Mouse (Mus musculus) small intestine, adult 2 months (tissue): ENCODE data around the gene Hoxa9. TPM values are rescaled to one million over a fixed set of nuclear protein-coding genes. Genes with fewer than 3 reads are reported as not detected.
A peak's percentile ranks its signal among the peaks of the same experiment; 100 is the strongest.

Experiments
- H3K27ac ChIP-seq: fragments of 200-500 bp; 2 replicates; pipeline ENCODE4 v1.5.1; 2012; ENCODE audit warnings: low read depth, low read length, control low read depth, inconsistent platforms; ENCODE audit not compliant: insufficient read depth
- H3K27me3 ChIP-seq: fragments of 200-500 bp; 2 replicates; pipeline ENCODE4 v1.6.1; 2012; ENCODE audit warnings: mild to moderate bottlenecking, moderate library complexity, low read length, inconsistent platforms; ENCODE audit not compliant: control insufficient read depth, insufficient read depth
- H3K36me3 ChIP-seq: fragments of 200-500 bp; 2 replicates; pipeline ENCODE4 v1.6.1; 2012; ENCODE audit warnings: mild to moderate bottlenecking, low read length, control low read depth, inconsistent platforms; ENCODE audit not compliant: control insufficient read depth, insufficient read depth
- H3K4me1 ChIP-seq: fragments of 200-500 bp; 2 replicates; pipeline ENCODE4 v1.6.1; 2012; ENCODE audit warnings: low read length, inconsistent platforms, mixed read lengths; ENCODE audit not compliant: control insufficient read depth, insufficient read depth, insufficient read length
- H3K4me3 ChIP-seq: fragments of 200-500 bp; 2 replicates; pipeline ENCODE4 v1.5.1; 2012; ENCODE audit warnings: low read depth, mild to moderate bottlenecking, control low read depth, inconsistent platforms, low read length, moderate library complexity
- CTCF ChIP-seq: fragments of 200-500 bp; IDR thresholded peaks from 2 replicates; pipeline ENCODE4 v1.5.1; 2012; ENCODE audit warnings: low read depth, mild to moderate bottlenecking, control low read depth, inconsistent platforms, low read length, moderate library complexity, mixed read lengths; ENCODE audit not compliant: insufficient replicate concordance, insufficient read length; ENCODE audit errors: extremely low read depth
- POLR2A ChIP-seq: fragments of 200-500 bp; IDR thresholded peaks from 2 replicates; pipeline ENCODE4 v1.6.1; 2012; ENCODE audit warnings: low read depth, mild to moderate bottlenecking, control low read depth, inconsistent platforms, low read length, moderate library complexity
- WGBS: fragments of 180-500 bp; shearing (Covaris S2); methylation state at CpG from one replicate; pipeline ENCODE4 v1.1.7; 2018; 5-methylcytosine and 5-hydroxymethylcytosine counted together
- polyA plus RNA-seq: library from polyadenylated mRNA; depleted of rRNA; stranded (reverse); fragments of >200 nt; gene quantifications from 2 replicates; pipeline ENCODE4 v1.2.3, GENCODE M21; 2012

Hoxa9 gene
- polyA plus RNA-seq, 1 experiment = not detected

GRCm38 (mm10) chr6:52237346-52238154, 6.7 kb upstream of the Hoxa9 start:
- Histone ChIP-seq H3K27ac (no peak overlapping the region), H3K4me1 (no peaks in the 10 kb centered on the region), H3K27me3 (peaks cover 85% of the 10 kb centered on the region), H3K36me3 (no peaks in the 10 kb centered on the region), H3K4me3 (no peak overlapping the region)
- no peak for TF ChIP-seq CTCF
- no peak for TF ChIP-seq POLR2A
- 25% methylated on average over 10 of the region's 10 CpGs for WGBS

- 31% methylated on average over 3 of the region's 3 CpGs for WGBS
- Histone ChIP-seq H3K36me3 (no peaks in the 10 kb centered on the region), H3K4me1 (no peaks in the 10 kb centered on the region), H3K27me3 (peaks cover 86% of the 10 kb centered on the region), H3K27ac (no peak overlapping the region), H3K4me3 (no peak overlapping the region)
- TF ChIP-seq POLR2A = no peak
- TF ChIP-seq CTCF = no peak
Measured at GRCm38 (mm10) chr6:52236806-52237205, 5.9 kb upstream of the Hoxa9 start.

- Histone ChIP-seq H3K27ac (no peak overlapping the region), H3K4me1 (no peaks in the 10 kb centered on the region), H3K27me3 (peaks cover 81% of the 10 kb centered on the region), H3K4me3 (no peak overlapping the region), H3K36me3 (no peaks in the 10 kb centered on the region)
- 35% methylated on average over 6 of the region's 6 CpGs for WGBS
- TF ChIP-seq CTCF = no peak
- no peak for TF ChIP-seq POLR2A
Measured at GRCm38 (mm10) chr6:52235866-52236265, 5.0 kb upstream of the Hoxa9 start.

GRCm38 (mm10) chr6:52235267-52235666, 4.4 kb upstream of the Hoxa9 start:
- WGBS = 47% methylated on average over 9 of the region's 9 CpGs

GRCm38 (mm10) chr6:52234428-52235140, 3.7 kb upstream of the Hoxa9 start:
- Histone ChIP-seq H3K36me3 (no peaks in the 10 kb centered on the region), H3K4me1 (no peaks in the 10 kb centered on the region; the same call in 1 of the 2 replicates), H3K4me3 (no peak overlapping the region; the same call in 1 of the 2 replicates), H3K27me3 (peaks cover 82% of the 10 kb centered on the region), H3K27ac (no peak overlapping the region)
- WGBS = 4% methylated on average over 68 of the region's 68 CpGs
- no peak for TF ChIP-seq CTCF
- TF ChIP-seq POLR2A = no peak

More at GRCm38 (mm10) chr6:52235267-52235666, 4.4 kb upstream of the Hoxa9 start:
- TF ChIP-seq POLR2A (no peak), CTCF (no peak)
- H3K4me1 ChIP-seq = no peaks in the 10 kb centered on the region; the same call in 1 of the 2 replicates
- no peaks in the 10 kb centered on the region for H3K36me3 ChIP-seq
- no peak overlapping the region for H3K4me3 ChIP-seq
- H3K27me3 ChIP-seq = peaks cover 82% of the 10 kb centered on the region
- no peak overlapping the region for H3K27ac ChIP-seq

GRCm38 (mm10) chr6:52233546-52234427, 2.9 kb upstream of the Hoxa9 start:
- Histone ChIP-seq H3K4me1 (no peaks in the 10 kb centered on the region; the same call in 1 of the 2 replicates), H3K27me3 (peaks cover 84% of the 10 kb centered on the region), H3K27ac (no peak overlapping the region), H3K36me3 (no peaks in the 10 kb centered on the region), H3K4me3 (peak overlapping the region; percentile 12; the same call in 1 of the 2 replicates)
- TF ChIP-seq POLR2A = no peak
- no peak for TF ChIP-seq CTCF
- 2% methylated on average over 70 of the region's 70 CpGs for WGBS
